Mouse (Mus musculus) mouse embryonic stem cell (cell line): Measurements from ENCODE around the gene Slc7a4.
"Not testable (repeated sequence)": the region's sequence is repeated elsewhere in the genome, so short reads cannot be mapped to it uniquely, and the experiment has no call there.

Source experiments
- in situ Hi-C, 2 experiments: fragments of 300-500 bp; cut with MboI; formaldehyde crosslinking; loops; 1 replicate in 1 of 2; 3 replicates in 1 of 2; pipeline ENCODE4 v1.14.3; 2019 to 2020; ENCODE audit warnings: low sequenced_read_pairs in 2 of 2, low pct_unique_long_range_greater_than_20kb in 1 of 2, mixed read lengths in 1 of 2; ENCODE audit not compliant: unreplicated experiment in 1 of 2

The Slc7a4 gene

GRCm38 (mm10) chr16:17564771-17565170 lies 18.2 kb downstream of the Slc7a4 start:
- in situ Hi-C loops: no loop called here

GRCm38 (mm10) chr16:17564221-17564620 lies 18.8 kb downstream of the Slc7a4 start:
- in situ Hi-C loops: no loop called here

- in situ Hi-C loops: no loop called here
Observed at GRCm38 (mm10) chr16:17563580-17563979, 19.4 kb downstream of the Slc7a4 start.

- in situ Hi-C loops: no loop called here
Observed at GRCm38 (mm10) chr16:17561751-17562208, 21.2 kb downstream of the Slc7a4 start, which contains the start of gene P2rx6. TSS of gene P2rx6 (plus strand) at chr16:17561885.

GRCm38 (mm10) chr16:17561128-17561750 lies 21.8 kb downstream of the Slc7a4 start, which contains the start of gene Lrrc74b:
TSS of gene Lrrc74b (minus strand) at chr16:17561247.
- in situ Hi-C loops: no loop called here

- in situ Hi-C loops: no loop called here
Observed at GRCm38 (mm10) chr16:17559396-17560027, 23.5 kb downstream of the Slc7a4 start.

GRCm38 (mm10) chr16:17558811-17559210 lies 24.2 kb downstream of the Slc7a4 start:
- in situ Hi-C loops: no loop called here

GRCm38 (mm10) chr16:17557947-17558480 lies 25.0 kb downstream of the Slc7a4 start:
- in situ Hi-C loops: no loop called here

- in situ Hi-C loops: no loop called here
Observed at GRCm38 (mm10) chr16:17556907-17557306, 26.1 kb downstream of the Slc7a4 start.

GRCm38 (mm10) chr16:17556180-17556579 lies 26.8 kb downstream of the Slc7a4 start:
- in situ Hi-C loops: no loop called here

GRCm38 (mm10) chr16:17554702-17555101 lies 28.3 kb downstream of the Slc7a4 start:
- in situ Hi-C loops: not testable (repeated sequence)

- in situ Hi-C loops: no loop called here
Observed at GRCm38 (mm10) chr16:17553910-17554685, 28.9 kb downstream of the Slc7a4 start.

GRCm38 (mm10) chr16:17552837-17553236 lies 30.2 kb downstream of the Slc7a4 start:
- in situ Hi-C loops: no loop called here

- in situ Hi-C loops: no loop called here
Observed at GRCm38 (mm10) chr16:17542632-17543031, 40.4 kb downstream of the Slc7a4 start.

GRCm38 (mm10) chr16:17536584-17536983 lies 46.4 kb downstream of the Slc7a4 start:
- in situ Hi-C loops: no loop called here

GRCm38 (mm10) chr16:17532676-17533329 lies 50.2 kb downstream of the Slc7a4 start:
- in situ Hi-C loops: no loop called here

- in situ Hi-C loops: no loop called here
Observed at GRCm38 (mm10) chr16:17532271-17532670, 50.7 kb downstream of the Slc7a4 start.

- in situ Hi-C loops: no loop called here
Observed at GRCm38 (mm10) chr16:17530640-17531288, 52.2 kb downstream of the Slc7a4 start, which contains the start of gene Thap7. TSS of gene Thap7 (minus strand) at chr16:17531136.
